Mouse (Mus musculus) right cerebral cortex, postnatal 10 days (tissue): ENCODE results near the gene Pld4.
"Not testable (repeated sequence)": the region's sequence is repeated elsewhere in the genome, so short reads cannot be mapped to it uniquely, and the experiment has no call there.

Experiments used
- DNase-seq, 2 experiments: peaks; one replicate each; pipeline ENCODE4 v3.0.0; 2021; ENCODE audit warnings: low spot score in 2 of 2

Pld4 gene

DNA sequence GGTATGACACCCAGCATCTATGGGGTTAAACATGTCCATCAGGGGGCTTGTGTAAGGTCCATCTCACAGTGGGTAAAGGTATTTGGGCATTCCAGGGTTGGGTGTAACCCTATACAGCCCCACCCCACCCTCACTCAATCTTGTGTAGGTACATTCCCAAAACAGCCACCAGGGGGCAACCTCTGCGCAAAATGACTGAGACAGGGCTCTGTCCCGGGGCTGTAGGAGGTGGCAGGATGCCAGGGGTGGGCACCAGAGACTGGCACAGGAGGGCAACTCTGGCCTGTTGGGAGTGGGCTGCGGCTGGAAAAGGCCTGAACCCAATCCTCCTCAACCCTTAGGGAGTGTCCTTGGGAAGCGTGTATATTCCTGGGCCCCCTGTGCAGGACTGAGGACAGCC, 40.0 kb downstream of the Pld4 start:
- peak; percentile 62 to 78 for DNase-seq

- peak; percentile 64 to 65 for DNase-seq
These were observed 41.7 kb downstream of the Pld4 start, which contains the start of gene Ahnak2 for GRCm38 (mm10) chr12:112801864-112802846. TSS of gene Ahnak2 (minus strand) at chr12:112802657.

GRCm38 (mm10) chr12:112802917-112803316, 42.5 kb downstream of the Pld4 start:
- DNase-seq = no peak

DNA sequence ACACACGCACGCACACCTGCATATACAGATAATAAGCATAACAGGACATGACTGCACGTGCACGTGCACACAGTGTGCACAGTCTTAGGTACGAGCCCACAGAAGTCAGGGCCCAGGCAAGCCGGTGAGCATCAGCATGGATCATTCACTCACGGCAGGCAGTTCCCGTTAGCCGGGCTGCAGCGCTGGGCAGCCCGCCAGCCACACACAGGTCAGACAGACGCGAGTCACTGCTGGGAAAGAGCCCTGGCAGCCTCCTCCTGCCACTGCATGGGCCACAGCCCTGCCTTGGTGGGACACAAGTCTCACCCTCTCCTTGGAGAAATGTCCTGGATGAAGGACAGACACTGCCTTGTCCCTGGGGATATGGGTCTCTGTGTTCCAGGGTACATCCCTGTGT, 43.6 kb downstream of the Pld4 start:
- DNase-seq = no peak

DNA sequence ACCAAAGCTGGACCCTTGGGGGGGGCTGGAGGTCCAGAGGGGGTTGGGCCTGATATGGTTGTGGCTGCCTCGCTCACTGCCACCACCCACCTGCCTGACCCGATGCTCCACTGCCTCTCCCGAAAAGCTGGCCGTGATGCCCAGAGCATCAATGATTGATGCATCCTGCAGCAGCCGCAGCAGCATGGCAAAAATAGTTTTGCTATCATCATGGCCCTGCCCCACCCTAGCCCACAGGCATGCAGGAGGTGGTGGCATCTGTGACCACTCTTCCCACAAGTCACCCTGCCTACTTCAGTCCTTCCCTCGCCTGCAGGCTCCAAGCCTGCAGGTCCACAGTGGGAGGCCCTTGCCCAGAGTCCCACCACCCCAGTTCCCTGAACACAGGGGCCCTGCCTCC, 45.6 kb downstream of the Pld4 start:
- no peak for DNase-seq

- DNase-seq = no peak
These were observed 47.3 kb downstream of the Pld4 start for GRCm38 (mm10) chr12:112807796-112808195.

- DNase-seq = no peak
These were observed 47.7 kb downstream of the Pld4 start for GRCm38 (mm10) chr12:112808212-112808586.

GRCm38 (mm10) chr12:112808587-112809364, 48.3 kb downstream of the Pld4 start, which contains the start of gene Clba1:
TSS of gene Clba1 (plus strand) at chr12:112808937.
- peak; percentile 96 to 97 for DNase-seq

DNA sequence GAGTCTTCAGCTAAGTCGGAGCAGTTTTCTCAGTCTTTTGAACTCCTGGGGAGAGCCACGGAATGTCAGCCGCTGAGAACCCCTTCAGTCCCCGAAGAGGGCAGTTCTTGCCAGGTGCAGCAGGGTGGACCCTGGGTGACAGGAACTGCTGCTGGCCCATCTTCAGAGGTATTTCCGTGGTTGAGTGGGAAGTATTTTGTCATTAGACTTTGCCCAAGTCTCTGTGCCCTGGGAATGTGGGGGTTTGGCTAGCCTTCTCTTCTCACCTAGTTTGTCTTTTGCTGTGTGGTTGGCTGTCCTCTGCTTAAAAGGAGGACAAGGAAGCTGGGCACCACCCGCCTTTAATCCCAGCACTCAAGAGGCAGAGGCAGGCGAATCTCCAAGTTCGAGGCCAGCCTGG, 49.2 kb downstream of the Pld4 start:
- DNase-seq = no peak

DNA sequence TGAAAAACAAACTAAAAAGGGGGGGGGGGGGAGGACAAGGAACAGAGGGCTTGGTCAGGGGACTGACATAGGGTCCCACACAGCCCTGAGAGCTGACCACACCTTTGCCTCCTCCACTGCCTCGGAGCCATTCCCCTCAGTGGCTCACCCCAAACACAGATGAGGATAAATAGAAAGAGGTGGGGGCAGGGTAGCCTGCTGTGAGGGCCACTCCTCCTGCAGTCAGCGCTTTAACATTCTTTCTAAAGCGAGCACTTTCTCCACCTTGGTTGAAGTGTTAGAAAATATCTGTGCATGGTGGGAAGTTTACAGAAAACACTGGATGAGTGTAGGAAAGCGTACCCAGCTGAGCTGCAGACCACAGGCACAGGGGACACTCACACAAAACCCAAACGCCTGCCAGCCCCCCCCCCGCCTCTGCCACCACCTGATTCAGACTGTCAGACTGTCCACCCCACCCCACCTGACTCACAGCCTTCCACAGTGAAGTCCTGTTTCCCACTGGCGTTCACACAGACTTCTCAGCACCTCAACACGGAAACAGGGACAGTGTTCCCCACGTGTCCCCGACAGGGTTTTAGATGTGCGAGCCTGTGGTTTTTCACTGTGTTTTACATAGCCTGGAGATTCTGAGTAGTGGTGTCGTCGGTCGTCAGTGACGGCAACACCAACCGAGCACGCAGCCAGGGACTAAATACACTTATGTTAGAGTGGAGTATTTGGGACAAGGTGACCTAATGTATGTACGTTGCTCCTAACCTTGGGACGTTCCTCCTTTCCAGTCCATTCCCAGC, 49.8 kb downstream of the Pld4 start:
- DNase-seq = no peak

DNA sequence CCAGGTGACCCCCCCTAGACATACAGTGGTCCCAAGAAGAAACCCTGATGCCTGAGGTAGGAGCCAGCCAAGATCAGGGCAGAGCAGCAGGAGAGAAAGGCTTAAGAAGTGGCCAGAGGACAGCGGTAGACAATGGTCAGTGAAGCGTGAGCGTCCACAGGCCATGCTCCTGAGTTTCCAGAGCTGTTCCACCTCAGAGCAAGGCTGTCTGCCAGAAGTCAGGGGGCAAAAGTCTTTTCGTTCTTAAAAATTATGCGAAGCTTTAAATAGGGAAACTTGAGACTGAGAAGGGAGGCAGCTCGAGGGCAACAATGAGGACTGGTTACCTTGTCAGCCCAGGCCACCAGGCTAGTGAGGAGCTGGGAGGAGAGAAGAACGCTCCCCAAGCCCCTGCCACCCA, 52.9 kb downstream of the Pld4 start:
- no peak for DNase-seq

DNA sequence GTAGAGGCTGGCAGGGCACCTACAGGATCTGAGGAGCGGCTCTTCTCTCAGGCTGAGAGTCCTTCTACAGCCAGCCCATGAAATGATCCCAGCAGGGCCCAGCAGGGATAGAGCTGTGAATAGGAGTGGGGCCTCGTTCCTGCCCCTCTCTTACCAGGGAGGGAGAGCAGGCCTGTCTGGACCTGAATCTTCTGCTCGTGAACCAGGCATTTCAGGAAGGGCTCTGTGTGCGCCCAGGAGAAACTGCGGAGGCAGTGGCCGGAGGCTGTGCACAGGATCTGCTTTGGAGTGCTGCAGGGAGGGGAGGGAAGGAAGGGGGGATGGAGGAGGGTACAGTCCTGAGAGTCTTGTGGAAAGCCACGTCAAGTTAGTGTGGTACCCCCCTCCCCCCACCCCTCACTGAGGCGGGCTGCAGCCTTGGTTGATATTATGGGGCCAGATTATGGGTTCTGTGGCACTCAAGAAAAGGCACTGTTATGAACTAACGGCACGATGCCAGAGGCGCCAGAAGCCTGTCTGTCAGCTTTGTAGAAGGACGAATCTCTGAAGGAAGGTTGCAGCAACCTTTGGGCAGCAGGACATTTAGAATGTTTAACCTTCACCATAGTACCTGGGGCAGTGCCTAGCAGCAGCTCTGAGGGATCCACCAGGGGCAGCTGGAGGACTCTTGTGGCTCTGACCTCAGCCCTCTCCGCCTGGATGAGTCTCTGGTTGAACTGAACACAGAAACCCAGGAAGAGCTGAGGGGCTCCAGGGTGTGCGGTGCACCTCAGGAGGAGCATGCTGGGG, 54.4 kb downstream of the Pld4 start:
- no peak for DNase-seq

DNA sequence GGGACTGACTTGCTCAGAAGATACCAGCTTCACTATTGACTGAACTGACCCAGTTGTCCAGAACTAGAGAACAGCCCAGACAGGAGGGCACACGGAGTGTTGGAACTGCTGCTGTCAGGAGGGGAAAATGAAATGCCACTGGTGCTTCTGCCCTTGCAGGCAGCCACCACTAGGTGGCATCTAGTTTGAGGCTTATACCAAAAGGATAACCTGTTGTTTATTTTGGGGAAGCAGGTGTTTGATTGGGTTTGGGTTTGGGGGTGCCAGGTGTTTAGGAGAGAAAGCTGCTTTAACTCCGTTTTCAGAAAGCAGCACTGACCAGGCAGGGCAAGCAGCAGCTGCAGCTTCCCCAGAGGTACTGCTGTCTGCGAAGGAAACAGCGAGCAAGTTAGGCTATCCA, 55.8 kb downstream of the Pld4 start:
- peak in 1 of 2 experiments; percentile 72 for DNase-seq

- DNase-seq = not testable (repeated sequence)
These were observed 56.4 kb downstream of the Pld4 start for GRCm38 (mm10) chr12:112816866-112817265.
